Mouse (Mus musculus): ENCODE measurements around the gene Maml1.

DNA sequence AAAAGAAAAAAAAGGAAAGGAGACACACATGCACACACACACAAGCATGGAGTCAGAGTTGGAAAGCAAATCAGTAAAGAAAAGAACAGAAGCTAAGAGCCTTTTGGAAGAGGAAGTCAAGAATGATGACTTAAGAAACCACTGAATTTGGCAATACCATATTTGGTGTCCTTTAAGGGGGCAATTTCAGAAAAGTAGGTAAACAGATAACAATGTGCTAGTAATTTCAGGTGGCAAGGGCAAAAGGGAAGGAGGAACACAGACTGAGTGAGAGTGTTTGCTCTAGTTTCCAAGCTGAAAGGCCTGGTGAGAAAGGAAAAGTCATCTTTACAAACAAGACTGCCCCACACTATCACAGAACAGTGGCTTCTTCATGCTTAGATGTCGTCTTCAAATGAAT lies 5.7 kb downstream of the Maml1 start:
- no peak for TF ChIP-seq CTCF (IDR thresholded peaks at IDR 0.05; ENCODE audit: low read depth, low read length)
- TF ChIP-seq GATA1 (IDR thresholded peaks at IDR 0.05; ENCODE audit: borderline replicate concordance, low read length): no peak
- TF ChIP-seq POLR2AphosphoS5 (IDR thresholded peaks at IDR 0.05; ENCODE audit: insufficient replicate concordance, low read depth, low read length): no peak
- no peak for TF ChIP-seq GATA2 (IDR thresholded peaks at IDR 0.05; ENCODE audit: borderline replicate concordance, low read depth, low read length)
- TF ChIP-seq TAL1 (conservative IDR thresholded peaks at IDR 0.05; ENCODE audit: low read depth, low read length): no peak
